Mouse (Mus musculus): ENCODE measurements at regions not wholly inside any gene's neighbourhood (a gene's known extent, or its start where the extent isn't known, plus 50 kb on each side); places are given as distances from the start of the nearest gene placed in this dataset.

DNA sequence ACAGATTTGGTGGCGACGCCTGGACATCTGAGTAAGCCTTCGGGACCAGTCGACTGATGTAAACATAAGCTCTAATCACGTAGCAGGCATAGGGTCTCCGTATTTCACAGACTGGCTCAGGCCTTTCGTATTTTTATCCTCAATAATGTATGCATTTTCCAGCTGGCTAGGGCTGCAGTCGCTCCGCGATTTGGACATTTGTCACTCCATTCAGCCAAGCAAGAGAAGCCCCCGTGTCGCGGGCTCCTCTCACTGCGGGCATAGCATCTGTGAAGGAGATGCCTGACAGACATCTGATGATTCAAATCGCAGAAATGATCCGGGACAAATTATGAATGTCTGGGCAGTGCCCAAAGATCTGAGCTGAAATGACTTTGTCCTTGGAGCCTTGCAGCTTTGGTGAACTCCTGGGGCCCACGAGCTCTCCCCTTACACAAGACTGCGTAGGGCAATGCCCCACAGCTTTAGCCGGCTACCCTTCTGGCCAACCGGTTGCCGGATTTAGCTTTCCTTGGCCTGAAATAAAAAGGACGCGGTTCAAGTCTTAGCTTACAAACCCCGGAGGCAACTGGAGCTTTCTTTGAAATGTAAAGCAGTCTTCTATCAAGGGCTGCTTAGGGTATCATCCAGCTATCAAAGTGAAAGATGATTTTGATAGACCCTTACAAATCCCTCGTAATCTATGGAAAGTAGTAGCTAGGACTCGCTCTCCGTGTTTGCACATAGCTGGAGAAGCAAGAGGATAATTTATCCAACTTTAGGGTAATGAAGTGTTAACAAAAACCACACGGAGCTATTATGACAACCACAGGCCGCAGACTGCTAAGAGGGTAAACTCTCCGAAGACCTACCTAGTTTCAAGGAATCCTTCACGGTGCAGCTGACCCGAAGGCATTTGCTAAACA lies 270.6 kb downstream of the Etnk1 start:
- no peak overlapping the region for H3K4me3 ChIP-seq
- H3K4me2 ChIP-seq (ENCODE audit: low read depth), result no peak overlapping the region
- TF ChIP-seq POLR2A (IDR thresholded peaks at IDR 0.05; ENCODE audit: insufficient read length, low read depth) (no peak), CEBPB (IDR thresholded peaks at IDR 0.05; ENCODE audit: insufficient read depth, poor library complexity, severe bottlenecking) (no peak), E2F4 (IDR thresholded peaks at IDR 0.05; ENCODE audit: insufficient read depth) (no peak), POLR2AphosphoS2 (IDR thresholded peaks at IDR 0.05; ENCODE audit: insufficient read length, low read depth) (no peak), SRF (IDR thresholded peaks at IDR 0.05; ENCODE audit: control insufficient read depth, insufficient read length, low read depth) (no peak), TCF12 (IDR thresholded peaks at IDR 0.05; ENCODE audit: insufficient read depth, poor library complexity, severe bottlenecking) (no peak), REST (IDR thresholded peaks at IDR 0.05; ENCODE audit: insufficient read depth, insufficient read length) (no peak), MYOD1 (IDR thresholded peaks at IDR 0.05; ENCODE audit: control insufficient read depth in 1 of 3, insufficient read length in 2 of 3, low read depth in 2 of 3) (no peak), USF1 (IDR thresholded peaks at IDR 0.05; ENCODE audit: low read depth) (no peak), MAX (IDR thresholded peaks at IDR 0.05; ENCODE audit: low read depth) (no peak), TCF3 (IDR thresholded peaks at IDR 0.05; ENCODE audit: insufficient read length, low read depth) (no peak), MYOG (IDR thresholded peaks at IDR 0.05; ENCODE audit: control insufficient read depth in 1 of 3, insufficient read depth in 1 of 3, insufficient read length in 2 of 3, low read depth in 2 of 3) (no peak)
- H3ac ChIP-seq (ENCODE audit: control insufficient read depth, insufficient read length), result no peak overlapping the region
- H3K36me3 ChIP-seq (ENCODE audit: control insufficient read depth, insufficient read depth), result no peaks in the 10 kb centered on the region
- H3K27me3 ChIP-seq (ENCODE audit: control insufficient read depth, insufficient read depth, insufficient read length), result no peaks in the 10 kb centered on the region
- H3K79me2 ChIP-seq (ENCODE audit: control insufficient read depth, insufficient read depth), result no peaks in the 10 kb centered on the region

DNA sequence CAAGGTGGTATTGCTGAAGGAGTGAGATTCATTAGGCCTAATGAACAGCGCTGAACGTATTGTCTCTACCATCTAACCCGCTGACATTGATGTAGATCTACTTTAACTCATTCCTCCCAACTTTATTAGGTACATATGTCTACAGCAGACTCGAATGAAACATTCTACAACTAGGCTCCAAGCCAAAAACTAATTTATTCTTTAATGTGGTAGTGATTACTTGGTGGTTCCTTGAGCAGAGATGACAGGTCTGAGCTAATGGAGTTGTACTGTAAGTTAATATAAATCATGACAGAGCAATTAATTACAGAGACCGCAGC lies 271.2 kb downstream of the Etnk1 start:
- Histone ChIP-seq H3K79me2 (ENCODE audit: control insufficient read depth, insufficient read depth) (no peaks in the 10 kb centered on the region), H3K27me3 (ENCODE audit: control insufficient read depth, insufficient read depth, insufficient read length) (no peaks in the 10 kb centered on the region), H3K4me2 (ENCODE audit: low read depth) (no peak overlapping the region), H3K4me3 (no peak overlapping the region), H3ac (ENCODE audit: control insufficient read depth, insufficient read length) (no peak overlapping the region), H3K36me3 (ENCODE audit: control insufficient read depth, insufficient read depth) (no peaks in the 10 kb centered on the region)
- TF ChIP-seq MYOD1 (IDR thresholded peaks at IDR 0.05; ENCODE audit: control insufficient read depth in 1 of 3, insufficient read length in 2 of 3, low read depth in 2 of 3) (no peak), POLR2AphosphoS2 (IDR thresholded peaks at IDR 0.05; ENCODE audit: insufficient read length, low read depth) (no peak), POLR2A (IDR thresholded peaks at IDR 0.05; ENCODE audit: insufficient read length, low read depth) (no peak), MAX (IDR thresholded peaks at IDR 0.05; ENCODE audit: low read depth) (no peak), TCF12 (IDR thresholded peaks at IDR 0.05; ENCODE audit: insufficient read depth, poor library complexity, severe bottlenecking) (no peak), USF1 (IDR thresholded peaks at IDR 0.05; ENCODE audit: low read depth) (no peak), REST (IDR thresholded peaks at IDR 0.05; ENCODE audit: insufficient read depth, insufficient read length) (no peak), CEBPB (IDR thresholded peaks at IDR 0.05; ENCODE audit: insufficient read depth, poor library complexity, severe bottlenecking) (no peak), MYOG (IDR thresholded peaks at IDR 0.05; ENCODE audit: control insufficient read depth in 1 of 3, insufficient read depth in 1 of 3, insufficient read length in 2 of 3, low read depth in 2 of 3) (no peak), TCF3 (IDR thresholded peaks at IDR 0.05; ENCODE audit: insufficient read length, low read depth) (no peak), E2F4 (IDR thresholded peaks at IDR 0.05; ENCODE audit: insufficient read depth) (no peak), SRF (IDR thresholded peaks at IDR 0.05; ENCODE audit: control insufficient read depth, insufficient read length, low read depth) (no peak)

DNA sequence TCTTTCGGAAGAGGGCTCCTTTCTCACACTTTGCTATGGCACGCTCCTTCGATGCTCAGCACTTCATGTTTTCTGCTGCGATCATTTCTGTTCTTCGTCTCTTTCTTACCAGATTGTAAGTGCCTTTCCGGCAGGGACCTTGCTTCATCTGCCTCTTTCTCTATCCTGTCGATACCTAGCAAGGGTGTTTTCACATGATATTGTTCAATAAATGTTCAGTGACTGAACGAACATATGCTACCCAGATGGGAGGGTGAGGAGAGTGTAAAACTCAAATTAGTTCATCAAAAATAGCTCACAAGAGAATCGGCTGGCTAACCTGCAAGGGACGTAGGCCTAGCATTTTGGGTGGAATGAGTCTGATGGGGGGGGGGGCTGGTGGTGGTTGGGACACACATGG lies 272.5 kb downstream of the Etnk1 start:
- Histone ChIP-seq H3K79me2 (ENCODE audit: control insufficient read depth, insufficient read depth) (no peaks in the 10 kb centered on the region), H3K4me2 (ENCODE audit: low read depth) (no peak overlapping the region), H3K27me3 (ENCODE audit: control insufficient read depth, insufficient read depth, insufficient read length) (no peaks in the 10 kb centered on the region), H3K36me3 (ENCODE audit: control insufficient read depth, insufficient read depth) (no peaks in the 10 kb centered on the region), H3K4me3 (no peak overlapping the region), H3ac (ENCODE audit: control insufficient read depth, insufficient read length) (no peak overlapping the region)
- TF ChIP-seq E2F4 (IDR thresholded peaks at IDR 0.05; ENCODE audit: insufficient read depth) (no peak), POLR2AphosphoS2 (IDR thresholded peaks at IDR 0.05; ENCODE audit: insufficient read length, low read depth) (no peak), REST (IDR thresholded peaks at IDR 0.05; ENCODE audit: insufficient read depth, insufficient read length) (no peak), TCF3 (IDR thresholded peaks at IDR 0.05; ENCODE audit: insufficient read length, low read depth) (no peak), MYOG (IDR thresholded peaks at IDR 0.05; ENCODE audit: control insufficient read depth in 1 of 3, insufficient read depth in 1 of 3, insufficient read length in 2 of 3, low read depth in 2 of 3) (no peak), USF1 (IDR thresholded peaks at IDR 0.05; ENCODE audit: low read depth) (no peak), SRF (IDR thresholded peaks at IDR 0.05; ENCODE audit: control insufficient read depth, insufficient read length, low read depth) (no peak), CEBPB (IDR thresholded peaks at IDR 0.05; ENCODE audit: insufficient read depth, poor library complexity, severe bottlenecking) (no peak), MAX (IDR thresholded peaks at IDR 0.05; ENCODE audit: low read depth) (no peak), POLR2A (IDR thresholded peaks at IDR 0.05; ENCODE audit: insufficient read length, low read depth) (no peak), TCF12 (IDR thresholded peaks at IDR 0.05; ENCODE audit: insufficient read depth, poor library complexity, severe bottlenecking) (no peak)

DNA sequence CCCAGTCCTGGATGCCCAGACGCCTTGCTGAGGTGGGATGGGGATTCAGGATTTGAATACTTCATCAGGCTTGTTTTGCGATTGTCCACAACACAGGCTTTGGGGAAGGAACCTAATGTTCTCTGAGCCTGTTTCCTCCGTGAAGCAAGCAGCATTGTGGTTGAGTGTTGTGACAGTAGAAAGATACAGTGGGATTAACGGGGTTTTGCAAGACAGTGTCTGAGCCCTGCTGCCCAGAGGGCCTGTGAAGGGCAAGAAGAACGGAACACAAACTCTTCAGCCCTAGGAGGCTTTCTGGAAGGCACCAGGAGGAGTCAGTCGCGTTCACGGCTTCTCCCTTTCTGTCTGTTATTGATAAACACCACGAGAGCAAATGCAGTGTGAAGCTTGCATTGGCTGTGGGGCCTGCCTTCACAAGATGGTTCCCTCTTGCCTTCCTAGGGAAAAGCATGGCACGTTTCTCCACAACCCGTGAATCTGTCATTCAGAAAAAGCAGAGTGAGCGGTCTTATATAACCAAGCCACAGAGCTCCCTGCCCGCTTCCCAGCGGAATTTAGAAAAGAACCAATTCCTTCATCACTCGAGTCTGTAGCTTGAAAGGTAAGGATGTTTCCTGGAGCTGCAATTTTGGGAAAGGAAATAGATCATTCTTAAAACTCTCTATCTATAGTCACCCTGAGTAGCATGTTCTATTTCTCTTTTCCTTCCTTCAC lies 273.4 kb downstream of the Etnk1 start:
- Histone ChIP-seq H3K79me2 (ENCODE audit: control insufficient read depth, insufficient read depth) (no peaks in the 10 kb centered on the region), H3K36me3 (ENCODE audit: control insufficient read depth, insufficient read depth) (no peaks in the 10 kb centered on the region), H3K27me3 (ENCODE audit: control insufficient read depth, insufficient read depth, insufficient read length) (no peaks in the 10 kb centered on the region), H3ac (ENCODE audit: control insufficient read depth, insufficient read length) (no peak overlapping the region), H3K4me2 (ENCODE audit: low read depth) (no peak overlapping the region), H3K4me3 (no peak overlapping the region)
- no peak for TF ChIP-seq SRF (IDR thresholded peaks at IDR 0.05; ENCODE audit: control insufficient read depth, insufficient read length, low read depth)
- no peak for TF ChIP-seq MAX (IDR thresholded peaks at IDR 0.05; ENCODE audit: low read depth)
- no peak for TF ChIP-seq CEBPB (IDR thresholded peaks at IDR 0.05; ENCODE audit: insufficient read depth, poor library complexity, severe bottlenecking)
- no peak for TF ChIP-seq MYOG (IDR thresholded peaks at IDR 0.05; ENCODE audit: control insufficient read depth in 1 of 3, insufficient read depth in 1 of 3, insufficient read length in 2 of 3, low read depth in 2 of 3)
- TF ChIP-seq POLR2A (IDR thresholded peaks at IDR 0.05; ENCODE audit: insufficient read length, low read depth), result no peak
- no peak for TF ChIP-seq E2F4 (IDR thresholded peaks at IDR 0.05; ENCODE audit: insufficient read depth)
- no peak for TF ChIP-seq TCF3 (IDR thresholded peaks at IDR 0.05; ENCODE audit: insufficient read length, low read depth)
- TF ChIP-seq REST (IDR thresholded peaks at IDR 0.05; ENCODE audit: insufficient read depth, insufficient read length), result no peak
- no peak for TF ChIP-seq USF1 (IDR thresholded peaks at IDR 0.05; ENCODE audit: low read depth)
- TF ChIP-seq TCF12 (IDR thresholded peaks at IDR 0.05; ENCODE audit: insufficient read depth, poor library complexity, severe bottlenecking), result no peak
- no peak for TF ChIP-seq POLR2AphosphoS2 (IDR thresholded peaks at IDR 0.05; ENCODE audit: insufficient read length, low read depth)
